Mouse (Mus musculus) CH12.LX (cell line): ENCODE data around the gene Tnk1. TPM values are rescaled to one million over a fixed set of nuclear protein-coding genes. Genes with fewer than 3 reads are reported as not detected.

Source experiments
- DNase-seq: peaks from one replicate; pipeline ENCODE4 v3.0.0-alpha.2; 2013; ENCODE audit errors: extremely low read depth
- H3K27ac ChIP-seq: 2 replicates; pipeline ENCODE4 v1.5.1; 2012; ENCODE audit warnings: low read depth, mild to moderate bottlenecking, control low read depth, moderate library complexity; ENCODE audit not compliant: insufficient read depth
- H3K27me3 ChIP-seq: replicated peaks from 2 replicates; pipeline ENCODE3; 2012; ENCODE audit warnings: inconsistent platforms
- H3K36me3 ChIP-seq, 2 experiments: replicated peaks in 1 of 2; 2 replicates each; pipeline versions ENCODE3 to v1.6.1; 2012; ENCODE audit warnings: inconsistent platforms in 1 of 2, low read length in 1 of 2, mild to moderate bottlenecking in 1 of 2, mixed read lengths in 1 of 2, moderate library complexity in 1 of 2; ENCODE audit not compliant: control insufficient read depth in 1 of 2, insufficient read depth in 1 of 2
- H3K4me1 ChIP-seq, 2 experiments: 2 replicates each; pipeline ENCODE4 v1.6.1; 2012; ENCODE audit warnings: inconsistent platforms in 1 of 2, moderate library complexity in 1 of 2; ENCODE audit not compliant: insufficient read depth in 2 of 2, control insufficient read depth in 1 of 2
- H3K4me2 ChIP-seq: 2 replicates; pipeline ENCODE4 v1.6.1; 2012; ENCODE audit warnings: low read depth, mild to moderate bottlenecking, control low read depth; ENCODE audit not compliant: poor library complexity, insufficient read depth, severe bottlenecking
- H3K4me3 ChIP-seq, 3 experiments: fragments of 150-350 bp in 1 of 3; sonication (generic) in 1 of 3; replicated peaks in 1 of 3; 2 replicates each; pipeline versions ENCODE3 to v1.5.1; 2011 to 2012; ENCODE audit warnings: low read depth in 2 of 3, low read length in 2 of 3, mild to moderate bottlenecking in 2 of 3, moderate library complexity in 2 of 3, control low read depth in 1 of 3, improper control_type of control experiment in 1 of 3, inconsistent platforms in 1 of 3, mixed read lengths in 1 of 3; ENCODE audit not compliant: poor library complexity in 1 of 3
- H3K79me2 ChIP-seq: replicated peaks from 2 replicates; pipeline ENCODE4 v1.6.1; 2012; ENCODE audit warnings: mild to moderate bottlenecking, moderate library complexity; ENCODE audit not compliant: control insufficient read depth, poor library complexity, insufficient read depth, severe bottlenecking; ENCODE audit errors: extremely low read depth
- H3K9ac ChIP-seq: 2 replicates; pipeline ENCODE4 v1.6.1; 2012; ENCODE audit warnings: low read depth, mild to moderate bottlenecking, control low read depth, moderate library complexity; ENCODE audit not compliant: insufficient read depth
- H3K9me3 ChIP-seq: replicated peaks from 2 replicates; pipeline ENCODE3; 2012; ENCODE audit warnings: low read length, inconsistent platforms, mixed read lengths
- BHLHE40 ChIP-seq: IDR thresholded peaks from 2 replicates; pipeline ENCODE4 v1.6.1; 2011; ENCODE audit warnings: mild to moderate bottlenecking, low read depth, low read length, improper control_type of control experiment
- CHD2 ChIP-seq: IDR thresholded peaks from 2 replicates; pipeline ENCODE4 v1.6.1; 2011; ENCODE audit warnings: low read length, improper control_type of control experiment
- CTCF ChIP-seq, 2 experiments: IDR thresholded peaks in 1 of 2; conservative IDR thresholded peaks in 1 of 2; 2 replicates each; pipeline ENCODE4 v1.5.1; 2011 to 2012; ENCODE audit warnings: low read depth in 2 of 2, low read length in 2 of 2, improper control_type of control experiment in 1 of 2, inconsistent platforms in 1 of 2, mild to moderate bottlenecking in 1 of 2, moderate library complexity in 1 of 2
- ELF1 ChIP-seq: IDR thresholded peaks from 2 replicates; pipeline ENCODE4 v1.6.1; 2014; ENCODE audit warnings: low read depth, mild to moderate bottlenecking, inconsistent platforms, low read length, improper control_type of control experiment
- EP300 ChIP-seq: IDR thresholded peaks from 2 replicates; pipeline ENCODE4 v1.6.1; 2011; ENCODE audit warnings: low read length, improper control_type of control experiment
- ETS1 ChIP-seq: conservative IDR thresholded peaks from 2 replicates; pipeline ENCODE4 v1.6.1; 2012; ENCODE audit warnings: low read depth, mild to moderate bottlenecking, inconsistent platforms, low read length, improper control_type of control experiment, moderate library complexity
- GABPA ChIP-seq: IDR thresholded peaks from 2 replicates; pipeline ENCODE4 v1.6.1; 2012; ENCODE audit warnings: low read depth, low read length, improper control_type of control experiment, inconsistent platforms; ENCODE audit not compliant: insufficient replicate concordance
- HCFC1 ChIP-seq: IDR thresholded peaks from 2 replicates; pipeline ENCODE4 v1.6.1; 2012; ENCODE audit warnings: low read depth, mild to moderate bottlenecking, inconsistent platforms, low read length, improper control_type of control experiment
- JUN ChIP-seq: IDR thresholded peaks from 2 replicates; pipeline ENCODE4 v1.6.1; 2011; ENCODE audit warnings: low read depth, mild to moderate bottlenecking, low read length, improper control_type of control experiment, moderate library complexity; ENCODE audit not compliant: insufficient read depth
- KAT2A ChIP-seq: IDR thresholded peaks from 2 replicates; pipeline ENCODE4 v1.6.1; 2012; ENCODE audit warnings: low read length, improper control_type of control experiment, inconsistent platforms; ENCODE audit not compliant: insufficient replicate concordance
- MAFK ChIP-seq: IDR thresholded peaks from 2 replicates; pipeline ENCODE4 v1.6.1; 2011; ENCODE audit warnings: low read length, improper control_type of control experiment; ENCODE audit not compliant: insufficient replicate concordance
- MAX ChIP-seq: IDR thresholded peaks from 2 replicates; pipeline ENCODE4 v1.6.1; 2011; ENCODE audit warnings: low read length, improper control_type of control experiment
- MAZ ChIP-seq: IDR thresholded peaks from 2 replicates; pipeline ENCODE4 v1.6.1; 2012; ENCODE audit warnings: low read depth, mild to moderate bottlenecking, inconsistent platforms, low read length, improper control_type of control experiment, moderate library complexity
- NELFE ChIP-seq: IDR thresholded peaks from 2 replicates; pipeline ENCODE4 v1.6.1; 2011; ENCODE audit warnings: low read depth, low read length, improper control_type of control experiment
- NRF1 ChIP-seq: IDR thresholded peaks from 2 replicates; pipeline ENCODE4 v1.6.1; 2014; ENCODE audit warnings: low read depth, mild to moderate bottlenecking, inconsistent platforms, low read length, improper control_type of control experiment, moderate library complexity
- PAX5 ChIP-seq: IDR thresholded peaks from 2 replicates; pipeline ENCODE4 v1.6.1; 2012; ENCODE audit warnings: low read length, inconsistent platforms, mixed read lengths
- POLR2A ChIP-seq: IDR thresholded peaks from 2 replicates; pipeline ENCODE4 v1.6.1; 2011; ENCODE audit warnings: low read depth, mild to moderate bottlenecking, improper control_type of control experiment, low read length
- SIN3A ChIP-seq: IDR thresholded peaks from 2 replicates; pipeline ENCODE4 v1.6.1; 2012; ENCODE audit warnings: low read length, improper control_type of control experiment, inconsistent platforms
- UBTF ChIP-seq: IDR thresholded peaks from 2 replicates; pipeline ENCODE4 v1.6.1; 2012; ENCODE audit warnings: low read depth, mild to moderate bottlenecking, inconsistent platforms, low read length, improper control_type of control experiment, moderate library complexity
- USF1 ChIP-seq: IDR thresholded peaks from 2 replicates; pipeline ENCODE4 v1.6.1; 2014; ENCODE audit warnings: low read depth, mild to moderate bottlenecking, inconsistent platforms, low read length, improper control_type of control experiment
- USF2 ChIP-seq: conservative IDR thresholded peaks from 2 replicates; pipeline ENCODE4 v1.6.1; 2011; ENCODE audit warnings: low read depth, low read length, improper control_type of control experiment
- ZC3H11A ChIP-seq: IDR thresholded peaks from 2 replicates; pipeline ENCODE4 v1.6.1; 2012; ENCODE audit warnings: low read depth, mild to moderate bottlenecking, inconsistent platforms, low read length, improper control_type of control experiment
- ZKSCAN1 ChIP-seq: IDR thresholded peaks from 2 replicates; pipeline ENCODE4 v1.6.1; 2012; ENCODE audit warnings: low read depth, inconsistent platforms, low read length, improper control_type of control experiment, borderline replicate concordance
- ZNF384 ChIP-seq: IDR thresholded peaks from 2 replicates; pipeline ENCODE4 v1.6.1; 2012; ENCODE audit warnings: low read depth, low read length, improper control_type of control experiment, inconsistent platforms
- dilution Hi-C: fragments of 300-500 bp; cut with MboI; formaldehyde crosslinking; loops from 2 replicates; pipeline ENCODE4 v1.14.3; 2020; ENCODE audit warnings: low sequenced_read_pairs; ENCODE audit not compliant: extremely low pct_unique_long_range_greater_than_20kb, extremely low pct_ligation_motif_present
- in situ Hi-C: fragments of 300-500 bp; cut with MboI; formaldehyde crosslinking; loops from 3 replicates; pipeline ENCODE4 v1.14.3; 2019; ENCODE audit warnings: low sequenced_read_pairs, low pct_ligation_motif_present, low pct_unique_long_range_greater_than_20kb, mixed read lengths
- polyA plus RNA-seq: library from polyadenylated mRNA; unstranded; fragments of >175 nt; gene quantifications from 2 replicates; pipeline ENCODE4 v1.2.1, GENCODE M21; 2012; ENCODE audit warnings: low read depth; ENCODE audit not compliant: insufficient read length
- total RNA-seq, 2 experiments: library from RNA; depleted of rRNA; stranded (reverse); fragments of 300-350 nt in 1 of 2; fragments of >200 nt in 1 of 2; gene quantifications; 2 replicates each; pipeline ENCODE4 v1.2.3; 2012 to 2014

Gene Tnk1
- total and polyA plus RNA-seq, 3 experiments: 0.13 to 0.30 TPM; not detected in 1

DNA sequence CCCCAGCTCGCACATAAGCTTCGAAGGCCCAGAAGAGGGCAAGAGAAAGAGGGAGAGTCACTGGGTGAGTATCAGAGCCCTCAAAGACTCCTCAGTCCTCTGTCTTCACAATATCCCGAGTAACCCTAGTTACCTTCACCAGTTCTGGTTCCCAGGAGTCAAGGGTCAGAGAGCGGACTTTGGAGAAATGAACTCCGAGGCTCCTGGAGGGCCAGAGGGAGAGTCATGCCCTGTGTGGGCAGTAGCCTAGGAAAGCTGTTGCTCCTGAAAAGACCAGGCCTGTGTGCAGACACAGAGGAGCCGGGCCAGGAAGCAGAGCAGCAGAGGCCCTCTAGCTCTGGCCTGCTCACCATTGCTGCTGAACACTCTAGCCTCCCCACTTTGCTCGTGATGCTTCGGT is 26.1 kb upstream of the Tnk1 start:
- Histone ChIP-seq H3K36me3 (peaks cover 21 to 84% of the 10 kb centered on the region in 2 experiments), H3K27me3 (no peaks in the 10 kb centered on the region), H3K4me1 (peaks cover 8 to 22% of the 10 kb centered on the region in 2 experiments), H3K79me2 (no peaks in the 10 kb centered on the region), H3K9ac (no peak overlapping the region)
- TF ChIP-seq KAT2A (no peak), ZKSCAN1 (no peak), SIN3A (no peak), USF1 (no peak), MAZ (no peak), JUN (no peak), PAX5 (no peak), NELFE (no peak), ETS1 (no peak), ZNF384 (no peak), EP300 (no peak), NRF1 (no peak), CTCF (conservative IDR thresholded peaks at IDR 0.05 in 1 of 2, IDR thresholded peaks at IDR 0.05 in 1 of 2; ENCODE audit: low read depth in 2 of 2, low read length in 2 of 2) (no peak), ELF1 (no peak), ZC3H11A (no peak), GABPA (no peak), MAFK (no peak), MAX (no peak), BHLHE40 (no peak), POLR2A (no peak)
- TF ChIP-seq, all 38 proteins: peak for 0
- Histone ChIP-seq H3K9me3 (peaks cover 10% of the 10 kb centered on the region), H3K4me3 (no peak overlapping the region), H3K27ac (no peak overlapping the region), H3K4me2 (no peak overlapping the region)
- in situ Hi-C loops: loop anchor here (5.0 kb wide), 1 partner anchor 33 kb away; no protein-coding TSS in a partner anchor
- dilution Hi-C loops: no loop called here
- DNase-seq: no peak

DNA sequence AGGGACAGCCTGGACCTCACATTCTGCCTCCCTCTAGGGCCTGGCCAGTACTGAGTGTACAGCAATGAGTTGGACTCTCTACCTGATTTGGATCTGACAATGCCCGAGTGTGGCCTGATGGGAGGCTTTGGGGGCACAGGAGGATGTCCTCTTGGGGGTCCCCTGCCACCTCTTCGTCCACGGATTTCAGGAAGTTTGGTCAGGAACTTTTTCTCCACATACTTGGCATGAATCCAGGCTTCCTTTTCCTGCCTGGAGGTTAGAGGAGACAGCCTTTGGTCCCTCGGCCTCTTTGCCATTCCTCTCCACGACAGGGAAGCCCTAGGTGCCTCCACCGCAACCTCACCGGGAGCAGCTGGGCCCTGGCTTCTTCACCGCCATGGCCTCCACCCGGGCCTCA is 25.7 kb upstream of the Tnk1 start:
- Histone ChIP-seq H3K9ac (no peak overlapping the region), H3K4me2 (no peak overlapping the region), H3K4me1 (peaks cover 12 to 26% of the 10 kb centered on the region in 2 experiments), H3K27ac (no peak overlapping the region), H3K9me3 (peaks cover 10% of the 10 kb centered on the region), H3K27me3 (no peaks in the 10 kb centered on the region), H3K79me2 (no peaks in the 10 kb centered on the region), H3K36me3 (peaks cover 21 to 84% of the 10 kb centered on the region in 2 experiments), H3K4me3 (no peak overlapping the region)
- dilution Hi-C loops (no loop called here), in situ Hi-C loops (loop anchor here (5.0 kb wide), 1 partner anchor 33 kb away; no protein-coding TSS in a partner anchor)
- TF ChIP-seq SIN3A (no peak), ETS1 (no peak), POLR2A (no peak), KAT2A (no peak), CHD2 (no peak), UBTF (no peak), MAZ (no peak), EP300 (no peak), USF2 (no peak), HCFC1 (no peak)
- DNase-seq: no peak
